Mouse (Mus musculus): ENCODE measurements around the gene Tcf20. TPM values are rescaled to one million over a fixed set of nuclear protein-coding genes. Genes with fewer than 3 reads are reported as not detected.

Gene Tcf20
- polyA plus RNA-seq, 1 experiment from 2014 or later, result 7.2 TPM

- no peak for ATAC-seq (ENCODE audit: borderline replicate concordance, extremely low read depth, low FRiP score, low TSS enrichment)
- Histone ChIP-seq H3K9me3 (no peaks in the 10 kb centered on the region), H3K4me3 (no peak overlapping the region), H3K4me2 (no peak overlapping the region), H3K9ac (no peak overlapping the region), H3K4me1 (peaks cover 56% of the 10 kb centered on the region), H3K36me3 (no peaks in the 10 kb centered on the region), H3K27ac (no peak overlapping the region), H3K27me3 (peaks cover 5% of the 10 kb centered on the region; the same call in 1 of the 2 replicates)
- WGBS, result 82% methylated on average over 5 of the region's 5 CpGs
Observed at GRCm38 (mm10) chr15:82931436-82931835, 56.2 kb downstream of the Tcf20 start.

GRCm38 (mm10) chr15:82929595-82929994 lies 58.1 kb downstream of the Tcf20 start:
- Histone ChIP-seq H3K9me3 (no peaks in the 10 kb centered on the region), H3K27ac (peak overlapping the region; percentile 21; the same call in 1 of the 2 replicates), H3K4me3 (no peak overlapping the region), H3K4me1 (peaks cover 71% of the 10 kb centered on the region), H3K4me2 (peak overlapping the region; percentile 2; the same call in 1 of the 2 replicates), H3K9ac (no peak overlapping the region), H3K36me3 (no peaks in the 10 kb centered on the region), H3K27me3 (peaks cover 5% of the 10 kb centered on the region; the same call in 1 of the 2 replicates)
- 21% methylated on average over 9 of the region's 9 CpGs for WGBS
- no peak for ATAC-seq (ENCODE audit: borderline replicate concordance, extremely low read depth, low FRiP score, low TSS enrichment)

GRCm38 (mm10) chr15:82928844-82929243 lies 58.8 kb downstream of the Tcf20 start:
- Histone ChIP-seq H3K9me3 (no peaks in the 10 kb centered on the region), H3K4me2 (peak overlapping the region; percentile 2; the same call in 1 of the 2 replicates), H3K4me3 (no peak overlapping the region), H3K36me3 (no peaks in the 10 kb centered on the region), H3K27me3 (peaks cover 5% of the 10 kb centered on the region; the same call in 1 of the 2 replicates), H3K9ac (no peak overlapping the region), H3K27ac (peak overlapping the region; percentile 21), H3K4me1 (peaks cover 78% of the 10 kb centered on the region)
- no peak for ATAC-seq (ENCODE audit: borderline replicate concordance, extremely low read depth, low FRiP score, low TSS enrichment)
- WGBS, result 34% methylated on average over 8 of the region's 8 CpGs

GRCm38 (mm10) chr15:82928023-82928422 lies 59.6 kb downstream of the Tcf20 start:
- Histone ChIP-seq H3K9ac (no peak overlapping the region), H3K9me3 (no peaks in the 10 kb centered on the region), H3K4me1 (peaks cover 79% of the 10 kb centered on the region), H3K36me3 (no peaks in the 10 kb centered on the region), H3K27me3 (peaks cover 5% of the 10 kb centered on the region; the same call in 1 of the 2 replicates), H3K4me2 (no peak overlapping the region), H3K4me3 (no peak overlapping the region), H3K27ac (no peak overlapping the region)
- no peak for ATAC-seq (ENCODE audit: borderline replicate concordance, extremely low read depth, low FRiP score, low TSS enrichment)
- WGBS, result 28% methylated on average over 6 of the region's 6 CpGs

GRCm38 (mm10) chr15:82927057-82927456 lies 60.6 kb downstream of the Tcf20 start:
- Histone ChIP-seq H3K4me1 (peaks cover 83% of the 10 kb centered on the region), H3K4me3 (no peak overlapping the region), H3K36me3 (no peaks in the 10 kb centered on the region), H3K27me3 (peaks cover 5% of the 10 kb centered on the region; the same call in 1 of the 2 replicates), H3K9me3 (no peaks in the 10 kb centered on the region), H3K9ac (no peak overlapping the region), H3K27ac (no peak overlapping the region), H3K4me2 (no peak overlapping the region)
- no peak for ATAC-seq (ENCODE audit: borderline replicate concordance, extremely low read depth, low FRiP score, low TSS enrichment)
- WGBS, result 65% methylated on average over 5 of the region's 5 CpGs

GRCm38 (mm10) chr15:82924679-82925425 lies 62.8 kb downstream of the Tcf20 start:
- H3K9ac ChIP-seq, result no peak overlapping the region
- no peak for ATAC-seq (ENCODE audit: borderline replicate concordance, extremely low read depth, low FRiP score, low TSS enrichment)
- WGBS, result 2% methylated on average over 10 of the region's 11 CpGs
- peaks cover 93% of the 10 kb centered on the region for H3K4me1 ChIP-seq
- peaks cover 5% of the 10 kb centered on the region; the same call in 1 of the 2 replicates for H3K27me3 ChIP-seq
- H3K4me2 ChIP-seq, result peak overlapping the region; percentile 29
- no peaks in the 10 kb centered on the region for H3K9me3 ChIP-seq
- no peak overlapping the region for H3K4me3 ChIP-seq
- peak overlapping the region; percentile 83 for H3K27ac ChIP-seq
- no peaks in the 10 kb centered on the region for H3K36me3 ChIP-seq

- WGBS, result 38% methylated on average over 5 of the region's 5 CpGs
- Histone ChIP-seq H3K9me3 (no peaks in the 10 kb centered on the region), H3K27me3 (no peaks in the 10 kb centered on the region), H3K36me3 (no peaks in the 10 kb centered on the region), H3K9ac (no peak overlapping the region), H3K4me2 (no peak overlapping the region), H3K4me3 (no peak overlapping the region), H3K4me1 (peaks cover 80% of the 10 kb centered on the region), H3K27ac (peak overlapping the region; percentile 83)
- no peak for ATAC-seq (ENCODE audit: borderline replicate concordance, extremely low read depth, low FRiP score, low TSS enrichment)
Observed at GRCm38 (mm10) chr15:82923531-82923930, 64.1 kb downstream of the Tcf20 start.

- H3K4me1 ChIP-seq, result peaks cover 78% of the 10 kb centered on the region
- no peaks in the 10 kb centered on the region for H3K9me3 ChIP-seq
- no peak overlapping the region for H3K9ac ChIP-seq
- WGBS, result 46% methylated on average over 4 of the region's 4 CpGs
- H3K27me3 ChIP-seq, result no peaks in the 10 kb centered on the region
- ATAC-seq (ENCODE audit: borderline replicate concordance, extremely low read depth, low FRiP score, low TSS enrichment), result no peak
- no peaks in the 10 kb centered on the region for H3K36me3 ChIP-seq
- H3K4me2 ChIP-seq, result peak overlapping the region; percentile 40; the same call in 1 of the 2 replicates
- no peak overlapping the region for H3K4me3 ChIP-seq
- peak overlapping the region; percentile 69 for H3K27ac ChIP-seq
Observed at GRCm38 (mm10) chr15:82922755-82923154, 64.9 kb downstream of the Tcf20 start.

- peaks cover 78% of the 10 kb centered on the region for H3K4me1 ChIP-seq
- H3K27me3 ChIP-seq, result no peaks in the 10 kb centered on the region
- H3K36me3 ChIP-seq, result no peaks in the 10 kb centered on the region
- WGBS, result 11% methylated on average over 12 of the region's 12 CpGs
- no peaks in the 10 kb centered on the region for H3K9me3 ChIP-seq
- no peak overlapping the region for H3K9ac ChIP-seq
- peak overlapping the region; percentile 69 for H3K27ac ChIP-seq
- peak; percentile 80 for ATAC-seq (ENCODE audit: borderline replicate concordance, extremely low read depth, low FRiP score, low TSS enrichment)
- H3K4me3 ChIP-seq, result no peak overlapping the region
- peak overlapping the region; percentile 40; the same call in 1 of the 2 replicates for H3K4me2 ChIP-seq
Observed at GRCm38 (mm10) chr15:82922052-82922451, 65.6 kb downstream of the Tcf20 start.

GRCm38 (mm10) chr15:82921559-82921958 lies 66.1 kb downstream of the Tcf20 start:
- Histone ChIP-seq H3K9ac (no peak overlapping the region), H3K4me3 (no peak overlapping the region), H3K27ac (0 out of 2 replicates have a peak overlapping the region, but pooled peaks have one; percentile 69), H3K4me1 (peaks cover 74% of the 10 kb centered on the region), H3K9me3 (no peaks in the 10 kb centered on the region), H3K27me3 (no peaks in the 10 kb centered on the region), H3K36me3 (no peaks in the 10 kb centered on the region), H3K4me2 (peak overlapping the region; percentile 40; the same call in 1 of the 2 replicates)
- 9% methylated on average over 1 of the region's 1 CpGs for WGBS
- no peak for ATAC-seq (ENCODE audit: borderline replicate concordance, extremely low read depth, low FRiP score, low TSS enrichment)

GRCm38 (mm10) chr15:82920895-82921515 lies 66.7 kb downstream of the Tcf20 start:
- Histone ChIP-seq H3K4me2 (peak overlapping the region; percentile 42), H3K9me3 (no peaks in the 10 kb centered on the region), H3K9ac (no peak overlapping the region), H3K36me3 (no peaks in the 10 kb centered on the region), H3K4me3 (peak overlapping the region; percentile 20), H3K27me3 (no peaks in the 10 kb centered on the region), H3K4me1 (peaks cover 69% of the 10 kb centered on the region), H3K27ac (no peak overlapping the region)
- ATAC-seq (ENCODE audit: borderline replicate concordance, extremely low read depth, low FRiP score, low TSS enrichment), result peak; percentile 35
- 9% methylated on average over 13 of the region's 13 CpGs for WGBS

GRCm38 (mm10) chr15:82917965-82918364 lies 69.7 kb downstream of the Tcf20 start:
- Histone ChIP-seq H3K4me3 (no peak overlapping the region), H3K9me3 (no peaks in the 10 kb centered on the region), H3K4me1 (peaks cover 38% of the 10 kb centered on the region), H3K36me3 (no peaks in the 10 kb centered on the region), H3K27ac (no peak overlapping the region), H3K4me2 (no peak overlapping the region), H3K27me3 (peaks cover 7% of the 10 kb centered on the region; the same call in 1 of the 2 replicates), H3K9ac (no peak overlapping the region)
- 59% methylated on average over 3 of the region's 3 CpGs for WGBS
- ATAC-seq (ENCODE audit: borderline replicate concordance, extremely low read depth, low FRiP score, low TSS enrichment), result no peak
